Mouse (Mus musculus) spleen, adult 2 months (tissue): ENCODE results near the gene Cacng7.

Source experiments
- CTCF ChIP-seq: fragments of 200-500 bp; IDR thresholded peaks from 2 replicates; pipeline ENCODE4 v1.5.1; 2011; ENCODE audit warnings: mild to moderate bottlenecking, inconsistent platforms; ENCODE audit not compliant: insufficient read depth, insufficient read length, insufficient replicate concordance; ENCODE audit errors: extremely low read depth
- POLR2A ChIP-seq: fragments of 200-500 bp; IDR thresholded peaks from 2 replicates; pipeline ENCODE4 v1.6.1; 2011; ENCODE audit warnings: low read depth, low read length, inconsistent platforms

DNA sequence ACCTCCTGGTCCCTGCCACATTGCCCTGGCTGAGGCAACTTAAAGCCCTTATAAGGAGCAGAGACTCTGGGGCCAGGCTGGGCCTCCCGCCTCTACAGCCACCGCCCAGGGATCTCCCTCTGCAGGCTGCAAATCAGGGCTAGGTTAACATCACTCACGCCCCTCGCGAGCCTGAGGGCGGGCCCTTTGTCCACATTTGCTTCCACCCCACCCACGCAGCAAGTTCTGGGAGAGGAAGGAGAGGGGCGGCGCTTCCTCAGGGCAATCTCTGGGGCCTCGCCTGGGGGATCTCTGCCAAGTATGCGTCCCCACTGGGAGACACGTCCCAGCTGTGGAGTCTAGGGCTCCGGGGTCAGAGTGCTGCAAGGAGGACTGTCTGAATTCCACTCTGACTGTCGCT is 40.0 kb upstream of the Cacng7 start:
- TF ChIP-seq CTCF (no peak), POLR2A (no peak)
